Mouse (Mus musculus) mouse embryonic stem cell (cell line): ENCODE measurements around the gene Cpsf4.
"Not testable (repeated sequence)": the region's sequence is repeated elsewhere in the genome, so short reads cannot be mapped to it uniquely, and the experiment has no call there.

Source experiments
- in situ Hi-C, 2 experiments: fragments of 300-500 bp; cut with MboI; formaldehyde crosslinking; loops; 1 replicate in 1 of 2; 3 replicates in 1 of 2; pipeline ENCODE4 v1.14.3; 2019 to 2020; ENCODE audit warnings: low sequenced_read_pairs in 2 of 2, low pct_unique_long_range_greater_than_20kb in 1 of 2, mixed read lengths in 1 of 2; ENCODE audit not compliant: unreplicated experiment in 1 of 2

Gene Cpsf4

DNA sequence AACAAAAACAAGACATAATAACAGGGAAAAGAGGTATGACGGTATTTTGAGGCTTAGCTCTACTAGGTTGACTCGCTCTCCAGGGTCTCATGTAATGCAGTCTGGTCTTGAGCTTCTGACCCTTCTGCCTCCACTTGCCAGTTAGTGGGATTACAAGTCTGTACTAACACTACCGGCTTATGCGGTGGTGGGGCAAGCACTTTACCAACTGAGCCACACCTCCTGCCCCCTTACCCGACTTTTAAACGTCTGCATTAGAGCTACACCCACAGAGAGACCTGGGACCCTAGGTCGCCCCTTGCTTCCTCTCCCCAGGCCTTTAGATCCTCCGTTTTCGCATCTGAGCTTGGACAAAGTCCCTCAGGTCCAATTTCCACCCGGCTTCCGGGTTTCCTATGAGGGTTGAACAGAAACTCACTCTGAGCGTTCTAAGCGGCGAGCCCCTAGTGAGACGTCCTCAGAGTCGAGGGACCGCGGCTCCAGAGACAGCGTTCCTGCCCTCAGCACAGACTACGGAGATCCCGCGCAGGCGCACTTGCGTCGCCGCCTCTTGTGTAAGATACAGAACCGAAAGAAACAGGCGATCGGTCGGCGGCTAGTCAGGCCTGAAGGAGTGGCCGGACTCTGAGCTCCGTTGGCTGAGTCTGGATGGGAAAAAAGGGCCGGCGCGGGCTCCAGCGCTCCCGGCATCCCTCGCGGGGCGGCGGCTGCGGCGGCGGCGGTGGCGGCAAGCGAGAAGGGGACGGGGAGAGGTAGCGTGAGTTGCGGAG, at the start of gene Cpsf4, which contains the start of gene Ptcd1:
Gene Cpsf4 (plus strand): TSS at position 678 of the 770 bp plus-strand sequence.
Gene Ptcd1 (minus strand): TSS at position 573 of the 770 bp plus-strand sequence.
- in situ Hi-C loops, result no loop called here

- in situ Hi-C loops, result no loop called here
These were observed 49.0 kb upstream of the Cpsf4 start for GRCm38 (mm10) chr5:145118005-145118404.

DNA sequence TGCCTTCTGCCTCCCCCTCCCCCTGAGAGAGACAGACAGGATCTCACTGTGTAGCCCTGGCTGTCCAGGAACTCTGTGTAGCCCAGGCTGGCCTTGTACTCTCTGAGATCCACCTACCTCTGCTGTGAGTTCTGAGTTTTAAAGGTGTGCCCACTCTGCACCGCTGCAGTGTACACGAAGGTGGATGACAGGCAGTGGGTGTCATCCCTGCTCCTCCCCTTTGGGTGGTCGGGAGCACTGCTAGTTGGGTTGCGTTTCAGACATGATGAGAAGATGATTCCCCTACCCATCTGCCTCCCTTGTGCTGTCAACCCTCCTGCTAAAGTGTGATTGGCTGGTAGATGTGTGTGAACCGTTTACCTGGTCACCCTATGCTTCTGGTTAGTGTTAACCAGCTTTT, 48.6 kb upstream of the Cpsf4 start:
- in situ Hi-C loops, result no loop called here

DNA sequence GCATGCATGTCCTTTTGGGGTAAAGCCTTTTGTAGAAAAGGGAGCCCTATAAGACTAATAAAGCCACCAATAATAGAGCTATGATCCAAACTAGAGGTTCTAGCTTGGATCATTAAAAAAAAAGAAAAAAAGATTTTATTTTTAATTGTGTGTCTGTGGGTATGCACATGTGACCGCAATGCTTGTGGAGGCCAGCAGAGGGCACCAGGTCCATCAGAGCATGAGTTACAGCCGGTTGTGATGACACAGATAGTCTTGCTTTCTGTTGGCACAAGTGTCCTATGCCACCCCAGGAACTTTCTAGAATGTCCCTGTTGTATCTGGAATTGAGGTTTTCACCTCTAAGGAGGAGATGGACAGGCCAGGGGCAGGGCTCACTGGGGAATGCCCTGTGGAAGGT, 47.6 kb upstream of the Cpsf4 start:
- in situ Hi-C loops, result no loop called here

DNA sequence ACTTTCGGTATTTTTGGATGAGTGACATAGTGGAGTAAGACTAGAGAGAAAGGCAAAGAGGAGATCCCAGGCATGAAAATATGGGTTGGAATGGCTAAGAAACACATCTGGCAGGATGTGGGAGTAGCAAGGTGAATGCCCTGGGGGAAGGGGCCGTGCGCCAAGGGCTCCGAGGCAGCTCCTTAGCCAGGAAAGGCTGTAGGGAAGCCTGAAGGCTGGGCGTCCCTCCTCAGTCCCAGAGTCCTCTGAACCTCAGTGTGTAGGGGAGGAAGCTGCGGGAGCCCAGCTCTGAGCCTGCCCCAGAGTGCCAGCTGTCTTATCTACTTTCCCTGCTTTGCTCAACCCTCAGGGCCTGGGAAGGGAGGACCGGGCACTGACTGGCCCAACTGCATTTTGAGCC, 46.1 kb upstream of the Cpsf4 start:
- in situ Hi-C loops, result no loop called here

- in situ Hi-C loops, result no loop called here
These were observed 43.6 kb upstream of the Cpsf4 start for GRCm38 (mm10) chr5:145123396-145123795.

- in situ Hi-C loops, result no loop called here
These were observed 40.4 kb upstream of the Cpsf4 start for GRCm38 (mm10) chr5:145126580-145126979.

DNA sequence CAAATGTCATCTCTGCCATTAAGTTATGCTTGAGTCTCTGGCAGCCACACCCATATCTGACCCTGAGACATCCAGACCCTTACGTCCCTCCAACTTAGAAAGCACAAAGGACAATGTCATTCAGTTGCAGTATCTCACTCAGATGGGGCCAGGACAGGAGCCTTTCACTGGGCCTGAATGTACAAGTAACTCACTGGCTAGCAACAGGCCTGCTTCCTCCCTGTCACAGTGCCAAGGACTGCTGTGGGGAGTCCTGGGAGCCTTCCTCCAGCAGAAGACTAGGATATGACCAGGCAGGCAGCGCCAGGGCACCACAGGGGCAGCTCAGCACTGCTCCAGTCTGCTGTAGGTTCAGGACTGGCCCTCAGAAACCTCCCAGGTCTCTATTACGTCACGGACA, 37.9 kb upstream of the Cpsf4 start:
- in situ Hi-C loops, result no loop called here

DNA sequence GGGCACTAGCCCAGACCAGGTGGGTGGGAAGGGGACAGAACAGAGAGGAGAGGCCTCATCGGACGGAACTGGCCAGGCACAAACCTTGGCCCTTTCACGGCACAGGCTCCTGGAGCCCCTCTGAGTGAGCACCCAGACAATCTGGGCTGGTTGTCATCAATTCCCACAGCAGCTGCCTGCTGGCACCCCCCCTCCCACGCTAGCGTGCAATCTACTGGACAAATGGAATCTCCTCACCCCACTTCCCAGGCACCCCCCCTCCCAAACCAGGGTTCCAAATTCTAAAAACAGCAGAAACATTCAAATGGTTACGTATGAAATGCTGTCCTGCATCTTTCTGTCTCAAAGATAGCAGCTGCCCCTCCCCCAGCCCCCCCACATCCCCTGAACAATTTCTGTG, 37.2 kb upstream of the Cpsf4 start:
- in situ Hi-C loops, result not testable (repeated sequence)

DNA sequence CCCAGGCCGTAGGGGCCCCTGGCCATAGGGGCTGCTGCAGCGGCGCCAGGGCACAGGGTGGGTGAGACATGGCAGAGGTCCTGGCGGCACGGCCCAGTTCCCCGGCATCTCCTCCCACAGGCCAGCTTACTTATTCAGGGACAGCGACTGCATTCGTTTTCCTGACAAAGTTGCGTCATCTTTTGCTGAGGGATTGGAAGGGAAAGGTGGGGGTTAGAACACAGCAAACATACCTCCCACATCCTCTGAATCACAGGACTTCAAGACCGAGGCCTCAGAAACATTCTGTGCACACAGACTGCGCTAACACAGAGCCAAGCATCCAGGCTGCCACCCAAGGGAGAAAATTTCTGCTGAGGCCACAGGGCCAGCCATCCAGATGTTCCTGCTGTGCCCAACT, 36.8 kb upstream of the Cpsf4 start:
- in situ Hi-C loops, result no loop called here

DNA sequence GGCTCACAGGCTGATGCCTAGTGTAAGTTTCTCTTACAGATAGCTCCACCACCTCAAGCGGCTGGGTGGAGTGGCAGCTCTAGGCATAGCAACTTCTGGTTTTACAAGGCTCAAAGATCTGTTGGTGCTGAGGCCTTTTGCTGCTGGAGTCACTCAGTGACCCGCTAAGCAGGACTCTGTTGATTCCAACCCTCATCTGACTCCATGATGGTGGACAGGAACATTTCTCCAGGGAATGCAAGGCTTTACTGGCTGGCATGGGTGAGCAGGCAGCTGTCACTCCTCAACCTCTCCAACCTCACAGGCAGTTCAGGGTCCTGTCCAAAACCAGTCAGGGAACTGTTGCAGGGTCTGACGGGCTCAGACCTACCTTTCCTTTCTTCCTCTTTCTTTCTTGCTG, 36.0 kb upstream of the Cpsf4 start:
- in situ Hi-C loops, result no loop called here

DNA sequence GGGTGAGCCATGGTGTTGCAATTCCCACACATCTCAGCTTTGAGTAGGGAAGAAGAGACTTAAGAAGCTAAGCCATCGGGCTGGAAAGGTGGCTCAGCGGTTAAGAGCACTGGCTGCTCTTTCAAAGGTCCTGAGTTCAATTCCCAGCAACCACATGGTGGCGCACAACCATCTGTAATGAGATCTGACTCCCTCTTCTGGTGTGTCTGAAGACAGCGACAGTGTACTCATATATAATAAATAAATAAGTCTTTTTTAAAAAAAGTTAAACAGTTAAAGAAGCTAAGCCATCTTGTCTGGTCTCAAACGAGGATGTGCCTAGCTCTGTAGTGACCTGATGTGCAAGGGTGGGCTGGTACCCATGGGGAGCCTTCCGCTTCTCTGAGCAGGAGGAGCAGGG, 33.7 kb upstream of the Cpsf4 start:
- in situ Hi-C loops, result not testable (repeated sequence)

- in situ Hi-C loops, result no loop called here
These were observed 28.2 kb upstream of the Cpsf4 start for GRCm38 (mm10) chr5:145138836-145139235.

- in situ Hi-C loops, result no loop called here
These were observed 27.2 kb upstream of the Cpsf4 start, which contains the start of the genes Pdap1 and Bud31 for GRCm38 (mm10) chr5:145139571-145140519. Pdap1 (minus strand) TSS chr5:145140238. Bud31 (plus strand) TSS chr5:145140362.

- in situ Hi-C loops, result no loop called here
These were observed 26.4 kb upstream of the Cpsf4 start for GRCm38 (mm10) chr5:145140611-145141010.

- in situ Hi-C loops, result no loop called here
These were observed 19.3 kb upstream of the Cpsf4 start for GRCm38 (mm10) chr5:145147748-145148147.

GRCm38 (mm10) chr5:145149294-145149693, 17.7 kb upstream of the Cpsf4 start:
- in situ Hi-C loops, result no loop called here

DNA sequence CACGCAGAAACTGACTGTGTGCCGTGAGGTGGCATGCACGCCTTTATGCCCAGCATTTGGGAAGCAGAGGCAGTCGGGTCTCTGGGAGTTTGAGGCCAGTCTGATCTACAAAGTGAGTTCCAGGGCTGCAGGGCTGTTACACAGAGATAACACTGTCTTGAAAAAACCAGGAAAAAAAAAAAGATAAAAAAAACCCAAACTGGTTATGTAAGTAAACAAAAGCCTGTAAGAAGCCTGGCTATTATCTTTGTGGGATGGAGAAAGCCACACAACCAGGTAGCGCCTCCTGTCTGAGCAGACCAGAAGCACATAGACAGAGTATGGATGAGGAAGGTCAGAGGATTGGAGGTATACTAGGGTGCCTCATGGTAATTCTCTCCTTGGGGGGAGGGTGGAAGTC, 14.3 kb upstream of the Cpsf4 start:
- in situ Hi-C loops, result no loop called here

- in situ Hi-C loops, result no loop called here
These were observed 5.7 kb upstream of the Cpsf4 start for GRCm38 (mm10) chr5:145161361-145161760.
